Mouse (Mus musculus) liver, postnatal 0 days (tissue): ENCODE data around the gene Fut8.

Experiments
- CTCF ChIP-seq: sonication (generic); IDR thresholded peaks from 2 replicates; pipeline ENCODE4 v1.5.1; 2016; ENCODE audit warnings: antibody characterized with exemption, low read depth
- EP300 ChIP-seq: IDR thresholded peaks from 2 replicates; pipeline ENCODE4 v1.6.1; 2016; ENCODE audit warnings: antibody characterized with exemption, low read depth, mild to moderate bottlenecking

- TF ChIP-seq CTCF (no peak), EP300 (no peak)
These were observed 281.7 kb downstream of the Fut8 start for GRCm38 (mm10) chr12:77519534-77520102.
